Mouse (Mus musculus): ENCODE measurements around the gene Ppp1ca. TPM values are rescaled to one million over a fixed set of nuclear protein-coding genes. Genes with fewer than 3 reads are reported as not detected.

The Ppp1ca gene
- polyA plus RNA-seq, 1 experiment from 2014 or later = 284 TPM

GRCm38 (mm10) chr19:4215451-4215840 lies 23.6 kb downstream of the Ppp1ca start:
- Histone ChIP-seq H3K4me1 (ENCODE audit: insufficient read depth) (peaks cover 52% of the 10 kb centered on the region), H3K4me3 (ENCODE audit: low read depth, low read length) (peak overlapping the region; percentile 67), H3K9me3 (ENCODE audit: low read length) (no peaks in the 10 kb centered on the region), H3K9ac (replicated peaks) (peak overlapping the region; percentile 79), H3K36me3 (replicated peaks; ENCODE audit: insufficient read depth, low read length) (no peaks in the 10 kb centered on the region), H3K4me2 (ENCODE audit: low read depth, low read length) (peak overlapping the region; percentile 90), H3K27me3 (ENCODE audit: insufficient read depth, low read length) (peaks cover 61% of the 10 kb centered on the region), H3K27ac (ENCODE audit: low read depth) (peak overlapping the region; percentile 50)
- TF ChIP-seq EP300 (IDR thresholded peaks at IDR 0.05; ENCODE audit: low read depth) (no peak), CTCF (IDR thresholded peaks at IDR 0.05; ENCODE audit: low read depth) (no peak)
- ATAC-seq = no peak
- no peak for DNase-seq
- 2% methylated on average over 15 of the region's 21 CpGs for WGBS (ENCODE audit: insufficient replicate concordance)

- Histone ChIP-seq H3K27me3 (ENCODE audit: insufficient read depth, low read length) (peaks cover 60% of the 10 kb centered on the region), H3K4me1 (ENCODE audit: insufficient read depth) (peaks cover 59% of the 10 kb centered on the region), H3K36me3 (replicated peaks; ENCODE audit: insufficient read depth, low read length) (no peaks in the 10 kb centered on the region), H3K9me3 (ENCODE audit: low read length) (no peaks in the 10 kb centered on the region), H3K4me3 (ENCODE audit: low read depth, low read length) (peak overlapping the region; percentile 67; the same call in 1 of the 2 replicates), H3K9ac (replicated peaks) (0 out of 2 replicates have a peak overlapping the region, but pooled peaks have one; percentile 11), H3K4me2 (ENCODE audit: low read depth, low read length) (peak overlapping the region; percentile 90), H3K27ac (ENCODE audit: low read depth) (no peak overlapping the region)
- WGBS (ENCODE audit: insufficient replicate concordance) = 21% methylated on average over 14 of the region's 14 CpGs
- ATAC-seq (no peak), DNase-seq (no peak)
- TF ChIP-seq EP300 (IDR thresholded peaks at IDR 0.05; ENCODE audit: low read depth) (no peak), CTCF (IDR thresholded peaks at IDR 0.05; ENCODE audit: low read depth) (peak; percentile 48; the same call in 1 of the 2 replicates)
Observed at GRCm38 (mm10) chr19:4216041-4216685, 24.3 kb downstream of the Ppp1ca start.

- ATAC-seq (no peak), DNase-seq (no peak)
- TF ChIP-seq CTCF (IDR thresholded peaks at IDR 0.05; ENCODE audit: low read depth) = no peak
- TF ChIP-seq EP300 (IDR thresholded peaks at IDR 0.05; ENCODE audit: low read depth) = no peak
- H3K9me3 ChIP-seq (ENCODE audit: low read length) = no peaks in the 10 kb centered on the region
- H3K36me3 ChIP-seq (replicated peaks; ENCODE audit: insufficient read depth, low read length) = no peaks in the 10 kb centered on the region
- H3K4me2 ChIP-seq (ENCODE audit: low read depth, low read length) = no peak overlapping the region
- H3K9ac ChIP-seq (replicated peaks) = no peak overlapping the region
- WGBS (ENCODE audit: insufficient replicate concordance) = 49% methylated on average over 5 of the region's 5 CpGs
- H3K4me1 ChIP-seq (ENCODE audit: insufficient read depth) = peaks cover 66% of the 10 kb centered on the region
- H3K27ac ChIP-seq (ENCODE audit: low read depth) = 0 out of 2 replicates have a peak overlapping the region, but pooled peaks have one; percentile 6
- H3K27me3 ChIP-seq (ENCODE audit: insufficient read depth, low read length) = peaks cover 51% of the 10 kb centered on the region
- no peak overlapping the region for H3K4me3 ChIP-seq (ENCODE audit: low read depth, low read length)
Observed at GRCm38 (mm10) chr19:4217140-4217539, 25.3 kb downstream of the Ppp1ca start.

- H3K27me3 ChIP-seq (ENCODE audit: insufficient read depth, low read length) = peaks cover 44% of the 10 kb centered on the region
- no peak overlapping the region for H3K4me3 ChIP-seq (ENCODE audit: low read depth, low read length)
- H3K9ac ChIP-seq (replicated peaks) = no peak overlapping the region
- TF ChIP-seq CTCF (IDR thresholded peaks at IDR 0.05; ENCODE audit: low read depth) (no peak), EP300 (IDR thresholded peaks at IDR 0.05; ENCODE audit: low read depth) (no peak)
- DNase-seq (no peak), ATAC-seq (no peak)
- peak overlapping the region; percentile 44; the same call in 1 of the 2 replicates for H3K27ac ChIP-seq (ENCODE audit: low read depth)
- 63% methylated on average over 3 of the region's 3 CpGs for WGBS (ENCODE audit: insufficient replicate concordance)
- H3K9me3 ChIP-seq (ENCODE audit: low read length) = no peaks in the 10 kb centered on the region
- H3K4me2 ChIP-seq (ENCODE audit: low read depth, low read length) = 0 out of 2 replicates have a peak overlapping the region, but pooled peaks have one; percentile 4
- H3K4me1 ChIP-seq (ENCODE audit: insufficient read depth) = peaks cover 69% of the 10 kb centered on the region
- H3K36me3 ChIP-seq (replicated peaks; ENCODE audit: insufficient read depth, low read length) = no peaks in the 10 kb centered on the region; the same call in 1 of the 2 replicates
Observed at GRCm38 (mm10) chr19:4217855-4218254, 26.0 kb downstream of the Ppp1ca start.

GRCm38 (mm10) chr19:4218293-4218692 lies 26.4 kb downstream of the Ppp1ca start:
- DNase-seq = no peak
- H3K27ac ChIP-seq (ENCODE audit: low read depth) = peak overlapping the region; percentile 44; the same call in 1 of the 2 replicates

GRCm38 (mm10) chr19:4218784-4219183 lies 26.9 kb downstream of the Ppp1ca start:
- Histone ChIP-seq H3K9ac (replicated peaks) (no peak overlapping the region), H3K4me1 (ENCODE audit: insufficient read depth) (peaks cover 62% of the 10 kb centered on the region), H3K4me2 (ENCODE audit: low read depth, low read length) (no peak overlapping the region), H3K27me3 (ENCODE audit: insufficient read depth, low read length) (peaks cover 37% of the 10 kb centered on the region), H3K9me3 (ENCODE audit: low read length) (no peaks in the 10 kb centered on the region), H3K27ac (ENCODE audit: low read depth) (0 out of 2 replicates have a peak overlapping the region, but pooled peaks have one; percentile 44), H3K36me3 (replicated peaks; ENCODE audit: insufficient read depth, low read length) (no peaks in the 10 kb centered on the region; the same call in 1 of the 2 replicates), H3K4me3 (ENCODE audit: low read depth, low read length) (no peak overlapping the region)
- TF ChIP-seq EP300 (IDR thresholded peaks at IDR 0.05; ENCODE audit: low read depth) = no peak
- no peak for TF ChIP-seq CTCF (IDR thresholded peaks at IDR 0.05; ENCODE audit: low read depth)
- ATAC-seq = no peak
- 44% methylated on average over 1 of the region's 1 CpGs for WGBS (ENCODE audit: insufficient replicate concordance)
- no peak for DNase-seq

More at GRCm38 (mm10) chr19:4218293-4218692, 26.4 kb downstream of the Ppp1ca start:
- Histone ChIP-seq H3K27me3 (ENCODE audit: insufficient read depth, low read length) (peaks cover 40% of the 10 kb centered on the region), H3K4me1 (ENCODE audit: insufficient read depth) (peaks cover 64% of the 10 kb centered on the region), H3K9me3 (ENCODE audit: low read length) (no peaks in the 10 kb centered on the region), H3K36me3 (replicated peaks; ENCODE audit: insufficient read depth, low read length) (no peaks in the 10 kb centered on the region; the same call in 1 of the 2 replicates), H3K4me2 (ENCODE audit: low read depth, low read length) (0 out of 2 replicates have a peak overlapping the region, but pooled peaks have one; percentile 4), H3K4me3 (ENCODE audit: low read depth, low read length) (no peak overlapping the region), H3K9ac (replicated peaks) (no peak overlapping the region)
- TF ChIP-seq CTCF (IDR thresholded peaks at IDR 0.05; ENCODE audit: low read depth) = no peak
- TF ChIP-seq EP300 (IDR thresholded peaks at IDR 0.05; ENCODE audit: low read depth) = no peak
- WGBS (ENCODE audit: insufficient replicate concordance) = 71% methylated on average over 11 of the region's 11 CpGs
- no peak for ATAC-seq

Measured in liver, postnatal 0 days (tissue).